Mouse (Mus musculus) effector memory CD4-positive, alpha-beta T cell, adult 7 months (primary cell): Measurements from ENCODE around the gene Klhl36. TPM values are rescaled to one million over a fixed set of nuclear protein-coding genes. Genes with fewer than 3 reads are reported as not detected.

Experiments used
- polyA plus RNA-seq: library from polyadenylated mRNA; unstranded; fragments of 100-300 nt; shearing (Covaris generic); gene quantifications from one replicate; pipeline ENCODE4 v1.2.1, GENCODE M21; 2017

Gene Klhl36
- polyA plus RNA-seq = 8.6 TPM

DNA sequence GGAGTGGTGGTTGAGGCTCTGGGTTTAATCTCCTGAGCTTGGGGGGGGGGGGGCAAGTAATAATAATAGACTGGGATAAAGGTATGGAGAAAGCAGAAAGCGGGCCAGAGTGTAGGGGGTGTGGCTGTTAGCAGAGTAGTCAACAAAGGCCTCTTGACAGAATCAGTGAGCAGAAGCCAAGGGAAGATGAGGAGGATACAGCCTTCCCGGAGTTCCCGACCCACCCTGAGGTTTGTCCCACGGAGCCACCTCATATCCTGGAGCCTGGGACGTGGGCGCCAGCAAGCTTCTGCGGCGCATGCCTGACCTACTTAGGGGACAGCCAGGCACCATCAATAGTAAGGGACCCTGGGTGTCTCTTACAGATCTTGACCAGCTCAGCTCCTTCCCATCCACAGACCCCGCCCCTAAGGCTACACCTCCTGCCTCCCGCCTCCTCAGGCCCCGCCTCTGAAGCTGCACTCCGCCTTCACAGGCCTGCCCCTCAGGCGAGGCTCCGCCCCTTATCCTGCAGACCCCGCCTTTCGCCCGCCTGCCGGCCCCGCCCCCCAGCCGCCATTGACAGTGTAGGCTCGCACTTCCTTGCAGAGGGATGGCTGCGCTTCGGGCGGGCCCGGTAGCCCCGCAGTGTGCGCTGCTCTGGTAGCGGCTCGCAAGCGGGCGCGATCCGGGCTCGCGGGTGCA, at the start of gene Klhl36:
Gene Klhl36 (plus strand): TSS at position 561 of the 684 bp plus-strand sequence.

DNA sequence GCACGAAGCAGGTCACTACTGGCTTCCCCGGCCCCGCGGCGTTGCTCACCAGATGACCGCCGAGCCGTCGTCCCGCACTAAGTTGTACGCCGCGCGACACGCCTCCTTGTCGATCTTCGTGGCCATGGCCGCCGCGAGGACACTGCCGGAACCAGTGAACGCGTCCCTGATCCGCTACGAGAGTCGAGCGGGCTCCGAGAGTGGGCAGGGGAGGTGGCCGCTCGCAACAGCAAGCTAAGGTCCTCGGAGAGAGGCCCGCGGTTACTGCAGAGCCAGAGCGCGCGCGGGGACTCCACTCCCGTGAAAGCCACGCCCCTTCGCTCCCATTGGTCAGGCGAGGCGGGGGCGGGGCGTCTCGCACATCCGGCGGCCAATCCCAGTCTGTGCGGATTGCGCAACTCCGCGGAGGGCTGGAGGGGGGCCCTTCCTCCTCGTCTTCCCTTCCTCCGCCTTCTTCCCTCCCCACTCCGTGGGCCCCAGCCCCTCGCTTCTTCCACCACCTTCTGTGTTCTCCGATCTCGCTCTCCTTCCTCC, 21.7 kb upstream of the Klhl36 start, which contains the start of gene Cotl1:
Gene Cotl1 (minus strand): TSS at position 270 of the 534 bp plus-strand sequence.

DNA sequence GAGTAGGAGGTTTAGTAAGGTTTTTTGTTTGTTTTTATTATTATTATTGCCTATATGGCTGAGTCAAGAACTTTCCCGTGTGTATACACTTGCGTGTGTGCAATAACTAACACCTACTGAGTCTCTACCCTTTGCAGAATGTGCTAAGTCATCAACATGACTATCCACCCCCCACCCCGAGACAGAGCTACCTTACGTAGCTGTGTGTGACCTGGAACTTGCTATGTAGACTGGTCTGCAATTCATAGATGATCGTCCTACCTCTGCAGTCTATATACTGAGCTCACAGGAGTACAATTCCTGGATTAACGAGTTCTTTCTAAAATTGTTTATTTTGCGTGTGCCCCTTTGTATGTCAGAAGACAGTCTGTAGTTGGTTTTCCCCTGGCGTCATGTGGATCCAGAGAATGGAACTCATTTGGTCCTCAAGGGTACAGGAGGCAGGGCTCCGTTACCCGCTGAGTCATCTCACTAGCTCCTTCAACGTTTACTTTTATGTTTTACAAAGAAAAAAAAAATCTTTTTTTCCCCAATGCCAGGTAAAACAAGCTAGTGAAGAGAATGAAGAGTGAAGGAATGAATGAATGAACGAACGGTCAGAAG, 48.0 kb downstream of the Klhl36 start, which contains the start of gene Usp10:
Gene Usp10 (plus strand): TSS at position 417 of the 603 bp plus-strand sequence.

DNA sequence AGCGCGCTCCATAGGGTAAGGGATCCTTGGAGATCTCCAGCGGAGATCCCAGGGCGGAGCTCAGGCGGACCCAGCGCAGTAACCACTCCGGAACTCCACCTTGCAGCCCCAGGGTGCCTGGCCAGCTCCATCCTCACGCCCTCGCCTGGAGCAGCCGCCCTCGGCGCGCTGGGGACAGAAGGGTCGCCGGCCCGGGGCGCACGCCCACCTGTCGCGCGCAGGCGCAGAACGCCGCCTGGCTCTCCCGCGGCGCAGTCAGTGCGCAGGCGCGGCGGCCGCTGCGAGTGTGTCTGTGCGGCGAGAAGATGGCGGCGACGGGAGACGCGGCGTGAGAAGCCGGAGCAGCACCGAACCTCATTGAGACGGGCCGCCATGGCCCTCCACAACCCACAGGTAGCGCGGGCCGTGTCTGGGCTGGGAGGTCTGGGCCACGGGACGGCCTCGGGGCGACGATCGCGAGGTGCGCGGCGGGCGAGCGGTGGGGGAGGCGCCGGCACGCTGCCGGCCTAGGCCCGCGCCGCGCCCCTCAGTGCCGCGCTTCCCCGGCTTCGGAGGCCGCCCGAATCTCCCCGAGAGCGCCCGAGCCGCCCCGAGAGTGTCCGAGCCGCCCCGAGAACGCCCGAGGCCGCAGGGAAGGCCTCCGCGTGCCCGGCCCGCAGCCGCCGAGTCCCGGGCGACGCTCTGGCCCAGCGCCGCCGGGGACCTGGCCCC, 48.6 kb downstream of the Klhl36 start, which contains the start of gene Gm20388:
Gene Gm20388 (plus strand): TSS at position 295 of the 711 bp plus-strand sequence.

Other genes starting within 250 kb of the Klhl36 start
- 0.26 TPM for gene Adad2, start 249.5 kb upstream of the Klhl36 start, polyA plus RNA-seq
- gene Kcng4, start 226.6 kb upstream of the Klhl36 start, polyA plus RNA-seq = not detected
- gene Wfdc1, start 195.9 kb upstream of the Klhl36 start, polyA plus RNA-seq = not detected
- not detected for gene Atp2c2, start 162.3 kb upstream of the Klhl36 start, polyA plus RNA-seq
- 1.7 TPM for gene Tldc1, start 83.8 kb upstream of the Klhl36 start, polyA plus RNA-seq
- 231 TPM for gene Cotl1, start 21.7 kb upstream of the Klhl36 start, polyA plus RNA-seq
- 106 TPM for gene Usp10, start 48.1 kb downstream of the Klhl36 start, polyA plus RNA-seq
- gene Gm20388, start 48.6 kb downstream of the Klhl36 start, polyA plus RNA-seq = 2.2 TPM
- 0.39 TPM for gene Crispld2, start 130.2 kb downstream of the Klhl36 start, polyA plus RNA-seq
- 38.5 TPM for gene Zdhhc7, start 239.2 kb downstream of the Klhl36 start, polyA plus RNA-seq